Mouse (Mus musculus): ENCODE measurements around the gene Rdh19. TPM values are rescaled to one million over a fixed set of nuclear protein-coding genes. Genes with fewer than 3 reads are reported as not detected.

Gene Rdh19
- not detected in 2 replicates for polyA plus RNA-seq (2015; fragmentation: Nextera tagmentation; extraction: Ambion mirVana)

GRCm38 (mm10) chr10:127849628-127850027, at the start of gene Rdh19:
TSS of gene Rdh19 (plus strand) at chr10:127849928.

GRCm38 (mm10) chr10:127800891-127801290, 48.8 kb upstream of the Rdh19 start, which contains the start of gene Rdh16:
TSS of gene Rdh16 (plus strand) at chr10:127801152.

GRCm38 (mm10) chr10:127866232-127866631, 16.5 kb downstream of the Rdh19 start, which contains the start of gene Rdh16f2:
TSS of gene Rdh16f2 (plus strand) at chr10:127866474.

GRCm38 (mm10) chr10:127888605-127889004, 38.9 kb downstream of the Rdh19 start, which contains the start of gene Rdh7:
TSS of gene Rdh7 (minus strand) at chr10:127888817.

GRCm38 (mm10) chr10:127898218-127898617, 48.5 kb downstream of the Rdh19 start, which contains the start of gene Sdr9c7:
TSS of gene Sdr9c7 (plus strand) at chr10:127898518.

Other genes with a start within 250 kb of the Rdh19 start
- gene Lrp1, start 228.8 kb upstream of the Rdh19 start, polyA plus RNA-seq (2015; fragmentation: Nextera tagmentation; extraction: Ambion mirVana) = 85.8 and 109 TPM in 2 replicates
- 4.7 and 4.8 TPM in 2 replicates for gene Stat6, start 206.9 kb upstream of the Rdh19 start, polyA plus RNA-seq (2015; fragmentation: Nextera tagmentation; extraction: Ambion mirVana)
- 2.5 and 3.2 TPM in 2 replicates for gene Nemp1, start 183.0 kb upstream of the Rdh19 start, polyA plus RNA-seq (2015; fragmentation: Nextera tagmentation; extraction: Ambion mirVana)
- gene Nab2, start 181.4 kb upstream of the Rdh19 start, polyA plus RNA-seq (2015; fragmentation: Nextera tagmentation; extraction: Ambion mirVana) = 2.9 and 3.3 TPM in 2 replicates
- gene Myo1a, start 144.8 kb upstream of the Rdh19 start, polyA plus RNA-seq (2015; fragmentation: Nextera tagmentation; extraction: Ambion mirVana) = 0.55 and 1.2 TPM in 2 replicates
- 7.0 and 8.1 TPM in 2 replicates for gene Tac2, start 125.5 kb upstream of the Rdh19 start, polyA plus RNA-seq (2015; fragmentation: Nextera tagmentation; extraction: Ambion mirVana)
- gene Zbtb39, start 110.4 kb upstream of the Rdh19 start, polyA plus RNA-seq (2015; fragmentation: Nextera tagmentation; extraction: Ambion mirVana) = 2.1 and 2.7 TPM in 2 replicates
- 1.4 and 2.3 TPM in 2 replicates for gene Gpr182, start 98.2 kb upstream of the Rdh19 start, polyA plus RNA-seq (2015; fragmentation: Nextera tagmentation; extraction: Ambion mirVana)
- 0.05 TPM in 1 of 2 replicates, not detected in the other for gene Rdh1, start 90.2 kb upstream of the Rdh19 start, polyA plus RNA-seq (2015; fragmentation: Nextera tagmentation; extraction: Ambion mirVana)
- gene Rdh16f1, start 90.1 kb upstream of the Rdh19 start, polyA plus RNA-seq (2015; fragmentation: Nextera tagmentation; extraction: Ambion mirVana) = not detected in 2 replicates
- gene Rdh9, start 73.5 kb upstream of the Rdh19 start, polyA plus RNA-seq (2015; fragmentation: Nextera tagmentation; extraction: Ambion mirVana) = 0.41 and 0.49 TPM in 2 replicates
- gene Rdh16, start 48.8 kb upstream of the Rdh19 start, polyA plus RNA-seq (2015; fragmentation: Nextera tagmentation; extraction: Ambion mirVana) = not detected in 2 replicates
- gene Rdh16f2, start 16.5 kb downstream of the Rdh19 start, polyA plus RNA-seq (2015; fragmentation: Nextera tagmentation; extraction: Ambion mirVana) = not detected in 2 replicates
- not detected in 2 replicates for gene Rdh7, start 38.9 kb downstream of the Rdh19 start, polyA plus RNA-seq (2015; fragmentation: Nextera tagmentation; extraction: Ambion mirVana)
- not detected in 2 replicates for gene Sdr9c7, start 48.6 kb downstream of the Rdh19 start, polyA plus RNA-seq (2015; fragmentation: Nextera tagmentation; extraction: Ambion mirVana)
- not detected in 2 replicates for gene Hsd17b6, start 157.7 kb downstream of the Rdh19 start, polyA plus RNA-seq (2015; fragmentation: Nextera tagmentation; extraction: Ambion mirVana)
- gene Prim1, start 165.2 kb downstream of the Rdh19 start, polyA plus RNA-seq (2015; fragmentation: Nextera tagmentation; extraction: Ambion mirVana) = 24.3 and 26.1 TPM in 2 replicates
- 431 and 441 TPM in 2 replicates for gene Naca, start 185.6 kb downstream of the Rdh19 start, polyA plus RNA-seq (2015; fragmentation: Nextera tagmentation; extraction: Ambion mirVana)
- 362 and 422 TPM in 2 replicates for gene Ptges3, start 209.0 kb downstream of the Rdh19 start, polyA plus RNA-seq (2015; fragmentation: Nextera tagmentation; extraction: Ambion mirVana)
- 2,307 and 2,329 TPM in 2 replicates for gene Atp5b, start 233.3 kb downstream of the Rdh19 start, polyA plus RNA-seq (2015; fragmentation: Nextera tagmentation; extraction: Ambion mirVana)
- 10.3 and 11.0 TPM in 2 replicates for gene Baz2a, start 241.6 kb downstream of the Rdh19 start, polyA plus RNA-seq (2015; fragmentation: Nextera tagmentation; extraction: Ambion mirVana)